Mouse (Mus musculus): ENCODE results near the gene Hepacam. TPM values are rescaled to one million over a fixed set of nuclear protein-coding genes. Genes with fewer than 3 reads are reported as not detected.

Gene Hepacam
- total and polyA plus RNA-seq, 3 experiments = 0.13 TPM; not detected in 2

GRCm38 (mm10) chr9:37364392-37364791, 2.8 kb upstream of the Hepacam start:
- dilution Hi-C loops (cut with MboI; ENCODE audit: extremely low pct_ligation_motif_present, extremely low pct_unique_long_range_greater_than_20kb, low sequenced_read_pairs) (no loop called here), in situ Hi-C loops (cut with MboI; ENCODE audit: low pct_ligation_motif_present, low pct_unique_long_range_greater_than_20kb, low sequenced_read_pairs) (no loop called here)
- no peak overlapping the region for H3K4me2 ChIP-seq (ENCODE audit: insufficient read depth, low read depth, poor library complexity, severe bottlenecking)
- no peaks in the 10 kb centered on the region for H3K9me3 ChIP-seq (replicated peaks; ENCODE audit: low read length)
- no peak for DNase-seq (ENCODE audit: extremely low read depth)
- TF ChIP-seq MAFK (IDR thresholded peaks at IDR 0.05; ENCODE audit: insufficient replicate concordance, low read length) = no peak
- no peak for TF ChIP-seq HCFC1 (IDR thresholded peaks at IDR 0.05; ENCODE audit: low read depth, low read length)
- no peak for TF ChIP-seq POLR2A (IDR thresholded peaks at IDR 0.05; ENCODE audit: low read depth, low read length)
- TF ChIP-seq MEF2A (IDR thresholded peaks at IDR 0.05; ENCODE audit: borderline replicate concordance, low read depth, low read length) = no peak
- TF ChIP-seq ZKSCAN1 (IDR thresholded peaks at IDR 0.05; ENCODE audit: borderline replicate concordance, low read depth, low read length) = no peak
- no peak for TF ChIP-seq ZC3H11A (IDR thresholded peaks at IDR 0.05; ENCODE audit: low read depth, low read length)
- no peak for TF ChIP-seq RAD21 (IDR thresholded peaks at IDR 0.05; ENCODE audit: low read depth, low read length)
- TF ChIP-seq BHLHE40 (IDR thresholded peaks at IDR 0.05; ENCODE audit: low read depth, low read length) = no peak
- no peak for TF ChIP-seq MYC (IDR thresholded peaks at IDR 0.05; ENCODE audit: low read depth, low read length)
- TF ChIP-seq TBP (conservative IDR thresholded peaks at IDR 0.05; ENCODE audit: low read depth, low read length) = no peak
- no peak for TF ChIP-seq MAZ (IDR thresholded peaks at IDR 0.05; ENCODE audit: low read depth, low read length)
- TF ChIP-seq NELFE (IDR thresholded peaks at IDR 0.05; ENCODE audit: low read depth, low read length) = no peak
- TF ChIP-seq NRF1 (IDR thresholded peaks at IDR 0.05; ENCODE audit: low read depth, low read length) = no peak
- H3K4me1 ChIP-seq (ENCODE audit: control insufficient read depth in 1 of 2, insufficient read depth in 2 of 2) = peaks cover 0 to 9% of the 10 kb centered on the region in 2 experiments; a peak in 1 of 4 replicates
- H3K79me2 ChIP-seq (replicated peaks; ENCODE audit: control insufficient read depth, extremely low read depth, insufficient read depth, poor library complexity, severe bottlenecking) = no peaks in the 10 kb centered on the region
- H3K9ac ChIP-seq (ENCODE audit: insufficient read depth, low read depth) = no peak overlapping the region
- H3K36me3 ChIP-seq (replicated peaks in 1 of 2; ENCODE audit: control insufficient read depth in 1 of 2, insufficient read depth in 1 of 2, low read length in 1 of 2) = no peaks in the 10 kb centered on the region
- no peaks in the 10 kb centered on the region for H3K27me3 ChIP-seq (replicated peaks)
- no peak overlapping the region for H3K4me3 ChIP-seq (replicated peaks in 1 of 3; ENCODE audit: low read depth in 2 of 3, low read length in 2 of 3, poor library complexity in 1 of 3)
- H3K27ac ChIP-seq (ENCODE audit: insufficient read depth, low read depth) = no peak overlapping the region

DNA sequence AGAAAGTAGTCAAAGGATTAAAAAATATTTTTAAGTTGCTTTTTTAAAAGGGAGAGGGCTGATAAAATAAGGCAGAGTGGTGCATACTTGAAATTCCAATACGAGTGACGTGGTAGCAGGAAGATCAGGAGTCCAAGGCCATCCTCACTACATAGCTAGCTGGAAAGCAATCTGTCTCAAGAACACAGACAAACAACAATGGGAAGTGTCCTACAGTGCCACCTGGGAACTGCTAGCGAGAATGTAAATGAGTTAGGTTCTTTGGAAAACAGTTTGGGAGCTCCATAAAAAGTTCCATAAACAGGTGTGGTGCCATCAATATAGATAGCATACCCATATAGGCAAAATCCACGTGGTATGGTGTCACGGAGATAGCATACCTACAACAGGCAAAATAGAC, 1.4 kb upstream of the Hepacam start:
- TF ChIP-seq MEF2A (IDR thresholded peaks at IDR 0.05; ENCODE audit: borderline replicate concordance, low read depth, low read length) = no peak
- TF ChIP-seq E2F4 (IDR thresholded peaks at IDR 0.05; ENCODE audit: insufficient replicate concordance, low read depth, low read length) = no peak
- TF ChIP-seq MAZ (IDR thresholded peaks at IDR 0.05; ENCODE audit: low read depth, low read length) = no peak
- TF ChIP-seq HCFC1 (IDR thresholded peaks at IDR 0.05; ENCODE audit: low read depth, low read length) = no peak
- no peak for TF ChIP-seq SIN3A (IDR thresholded peaks at IDR 0.05; ENCODE audit: low read length)
- no peak for TF ChIP-seq CHD2 (IDR thresholded peaks at IDR 0.05; ENCODE audit: low read length)
- no peak for TF ChIP-seq USF2 (conservative IDR thresholded peaks at IDR 0.05; ENCODE audit: low read depth, low read length)
- no peak for TF ChIP-seq TCF12 (IDR thresholded peaks at IDR 0.05; ENCODE audit: low read depth, low read length)
- TF ChIP-seq ZMIZ1 (IDR thresholded peaks at IDR 0.05; ENCODE audit: low read depth, low read length) = no peak
- no peak overlapping the region for H3K9ac ChIP-seq (ENCODE audit: insufficient read depth, low read depth)
- dilution Hi-C loops (cut with MboI; ENCODE audit: extremely low pct_ligation_motif_present, extremely low pct_unique_long_range_greater_than_20kb, low sequenced_read_pairs) = no loop called here
- H3K27ac ChIP-seq (ENCODE audit: insufficient read depth, low read depth) = no peak overlapping the region
- H3K4me2 ChIP-seq (ENCODE audit: insufficient read depth, low read depth, poor library complexity, severe bottlenecking) = no peak overlapping the region
- no peaks in the 10 kb centered on the region for H3K36me3 ChIP-seq (replicated peaks in 1 of 2; ENCODE audit: control insufficient read depth in 1 of 2, insufficient read depth in 1 of 2, low read length in 1 of 2)
- no peaks in the 10 kb centered on the region for H3K27me3 ChIP-seq (replicated peaks)
- H3K4me3 ChIP-seq (replicated peaks in 1 of 3; ENCODE audit: low read depth in 2 of 3, low read length in 2 of 3, poor library complexity in 1 of 3) = no peak overlapping the region
- DNase-seq (ENCODE audit: extremely low read depth) = no peak
- no peaks in the 10 kb centered on the region for H3K9me3 ChIP-seq (replicated peaks; ENCODE audit: low read length)
- no peaks in the 10 kb centered on the region for H3K79me2 ChIP-seq (replicated peaks; ENCODE audit: control insufficient read depth, extremely low read depth, insufficient read depth, poor library complexity, severe bottlenecking)
- in situ Hi-C loops (cut with MboI; ENCODE audit: low pct_ligation_motif_present, low pct_unique_long_range_greater_than_20kb, low sequenced_read_pairs) = no loop called here
- peaks cover 0 to 9% of the 10 kb centered on the region in 2 experiments; a peak in 1 of 4 replicates for H3K4me1 ChIP-seq (ENCODE audit: control insufficient read depth in 1 of 2, insufficient read depth in 2 of 2)

Measured in CH12.LX (cell line).